Mouse (Mus musculus): ENCODE data around the gene Brms1.

- TF ChIP-seq POLR2A (IDR thresholded peaks at IDR 0.05; ENCODE audit: borderline replicate concordance, extremely low read depth, low read depth, low read length), result no peak
- no peak for TF ChIP-seq CTCF (IDR thresholded peaks at IDR 0.05; ENCODE audit: insufficient read depth, low read length)
These were observed 44.1 kb downstream of the Brms1 start, which contains the start of gene Tmem151a for GRCm38 (mm10) chr19:5085145-5085863.
